Mouse (Mus musculus): ENCODE results near the gene Nuak2.

Gene Nuak2

DNA sequence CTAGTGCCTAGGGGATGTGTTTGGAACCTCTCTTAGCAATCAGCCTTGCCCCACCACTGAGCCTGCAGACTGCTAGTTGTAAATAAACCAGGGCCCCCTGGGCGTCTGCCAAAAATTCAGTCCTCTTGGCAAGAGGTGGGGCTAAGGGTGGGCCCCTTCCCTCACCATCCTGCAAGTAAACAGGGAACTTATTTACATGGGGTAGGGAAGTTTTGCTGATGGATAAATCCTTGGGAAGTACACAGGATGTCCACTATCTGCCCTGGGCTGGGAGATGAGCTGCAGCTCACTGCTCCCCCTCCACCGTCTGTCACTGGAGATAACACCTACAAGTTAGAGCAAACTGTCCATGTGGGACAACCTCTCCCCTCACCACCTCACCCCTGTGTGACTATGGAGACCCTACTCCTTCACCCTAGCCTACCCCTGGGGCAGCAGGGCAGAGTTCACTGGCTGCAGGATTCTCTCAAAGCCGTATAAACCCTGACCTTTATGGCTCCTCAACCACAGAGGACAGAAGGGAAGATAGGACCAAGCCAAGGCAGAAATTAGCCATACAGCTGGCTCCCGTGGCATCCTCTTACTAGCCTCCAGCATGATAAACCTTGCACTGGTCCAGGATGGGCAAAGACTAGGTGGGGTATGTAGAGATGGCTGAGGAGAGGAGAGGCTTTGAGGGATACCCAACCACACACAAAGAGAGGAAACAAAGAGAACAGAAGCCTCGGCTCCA is 58.4 kb downstream of the Nuak2 start:
- no peak for DNase-seq (ENCODE audit: extremely low read depth, insufficient read length, low spot score)

DNA sequence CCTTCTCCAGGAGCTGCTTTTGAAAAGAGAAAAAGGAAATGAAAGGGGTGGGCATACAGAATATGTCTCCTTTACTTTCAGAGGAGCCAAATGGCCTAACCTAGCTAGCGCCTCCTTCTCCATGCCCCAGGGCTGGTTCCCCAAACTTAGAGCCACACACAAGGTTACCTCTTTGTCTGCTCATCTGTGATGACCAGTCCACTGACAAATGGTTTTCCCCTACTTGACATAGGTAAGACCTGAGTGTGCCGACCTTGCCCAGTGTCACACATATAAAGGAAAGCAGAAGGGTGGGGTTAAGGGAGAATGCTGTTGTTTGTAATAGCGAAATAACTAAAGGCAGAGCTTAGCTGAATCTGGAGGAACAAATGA is 58.9 kb downstream of the Nuak2 start:
- DNase-seq (ENCODE audit: extremely low read depth, insufficient read length, low spot score) = no peak

DNA sequence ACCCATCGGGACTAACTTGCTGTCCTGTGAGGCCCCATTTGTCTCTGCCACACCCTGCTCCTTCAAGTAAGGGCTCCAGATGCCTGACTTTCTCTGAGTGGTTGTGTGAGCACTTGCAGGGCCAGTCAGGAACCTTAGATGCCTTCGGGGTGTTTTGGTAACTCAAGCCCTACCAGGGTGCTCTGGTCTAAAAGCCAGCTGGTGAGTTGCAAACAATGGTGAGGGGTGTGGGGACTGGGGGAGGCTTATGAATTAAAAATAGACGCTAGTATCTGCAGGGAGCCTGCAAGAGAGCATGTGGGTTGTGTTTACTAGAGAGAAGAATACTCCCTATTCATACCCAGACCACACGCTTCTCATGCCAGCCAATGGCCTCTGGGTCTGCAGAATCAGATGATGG is 59.3 kb downstream of the Nuak2 start:
- DNase-seq (ENCODE audit: extremely low read depth, insufficient read length, low spot score) = no peak

DNA sequence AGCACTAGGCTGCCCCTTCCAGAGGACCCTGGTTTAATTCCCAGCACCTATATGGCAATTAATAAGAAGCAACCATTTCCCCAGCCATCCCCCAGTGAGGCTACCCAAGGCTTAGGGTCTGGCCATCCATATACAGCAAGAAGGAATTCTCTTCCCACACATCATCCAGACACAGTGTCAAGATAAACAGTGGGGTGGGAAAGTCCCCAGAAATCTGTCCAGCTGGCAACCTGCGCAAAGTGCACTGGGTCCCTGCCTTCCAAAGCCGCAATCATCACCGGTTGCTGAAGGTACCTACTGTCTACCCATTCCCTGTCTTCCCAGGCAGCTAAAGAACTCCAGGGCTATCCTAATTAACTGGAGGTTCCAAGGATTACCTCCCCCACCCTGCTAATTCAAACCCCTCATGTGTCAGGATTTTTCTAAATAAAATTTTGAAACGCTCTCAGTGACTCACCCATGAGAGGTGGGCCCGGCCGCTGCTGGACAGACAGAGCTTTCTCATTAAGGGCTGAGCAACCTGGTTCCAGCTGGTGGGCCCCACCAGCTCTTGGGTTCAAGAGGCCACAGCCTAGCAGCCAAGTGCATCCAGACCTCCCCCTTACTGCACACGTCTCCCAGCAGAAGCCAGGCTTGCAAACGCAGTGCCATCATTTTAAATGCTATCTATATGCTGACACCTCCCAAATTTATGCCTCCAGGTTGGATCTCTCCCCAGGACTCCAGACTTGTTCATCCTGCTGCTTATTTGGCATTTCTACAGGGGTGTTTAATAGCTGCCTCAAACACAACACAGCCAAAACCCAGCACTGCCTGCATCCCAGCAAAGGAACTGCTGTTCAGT is 60.5 kb downstream of the Nuak2 start:
- DNase-seq (ENCODE audit: extremely low read depth, insufficient read length, low spot score) = peak; percentile 30

DNA sequence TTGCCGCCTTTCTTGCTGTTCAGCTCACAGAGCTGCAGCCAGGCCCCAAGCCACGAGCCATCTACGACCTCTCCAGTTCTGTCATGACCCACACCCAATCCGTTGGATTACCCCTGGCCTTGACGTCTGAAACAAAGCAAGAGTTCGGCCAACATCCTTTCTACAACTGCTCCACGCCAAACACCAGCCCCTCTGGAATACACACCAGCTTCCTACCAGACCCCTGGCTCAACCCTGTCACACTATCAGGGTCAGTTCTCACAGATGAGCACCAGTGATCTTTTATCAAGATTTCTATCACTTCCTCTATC is 61.1 kb downstream of the Nuak2 start:
- no peak for DNase-seq (ENCODE audit: extremely low read depth, insufficient read length, low spot score)

DNA sequence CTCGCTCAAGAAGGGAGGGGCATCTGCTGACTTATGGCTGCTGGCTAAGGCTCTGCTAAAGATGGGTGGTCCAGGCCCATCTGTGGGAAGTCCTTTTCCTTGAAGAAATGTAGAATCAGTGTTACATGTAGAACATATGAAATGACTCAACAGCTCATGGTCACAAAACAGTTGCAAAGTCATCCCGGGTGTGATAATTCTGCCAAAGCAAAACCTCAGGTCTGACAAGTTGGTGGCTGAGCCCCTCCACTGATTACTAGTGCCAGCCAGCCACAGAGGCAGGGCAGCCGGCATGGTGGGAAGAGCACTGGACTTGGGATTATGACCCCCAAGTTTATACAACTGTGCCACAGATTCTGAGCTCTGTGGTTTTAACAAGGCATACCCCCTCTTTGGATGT is 61.9 kb downstream of the Nuak2 start:
- no peak for DNase-seq (ENCODE audit: extremely low read depth, insufficient read length, low spot score)

DNA sequence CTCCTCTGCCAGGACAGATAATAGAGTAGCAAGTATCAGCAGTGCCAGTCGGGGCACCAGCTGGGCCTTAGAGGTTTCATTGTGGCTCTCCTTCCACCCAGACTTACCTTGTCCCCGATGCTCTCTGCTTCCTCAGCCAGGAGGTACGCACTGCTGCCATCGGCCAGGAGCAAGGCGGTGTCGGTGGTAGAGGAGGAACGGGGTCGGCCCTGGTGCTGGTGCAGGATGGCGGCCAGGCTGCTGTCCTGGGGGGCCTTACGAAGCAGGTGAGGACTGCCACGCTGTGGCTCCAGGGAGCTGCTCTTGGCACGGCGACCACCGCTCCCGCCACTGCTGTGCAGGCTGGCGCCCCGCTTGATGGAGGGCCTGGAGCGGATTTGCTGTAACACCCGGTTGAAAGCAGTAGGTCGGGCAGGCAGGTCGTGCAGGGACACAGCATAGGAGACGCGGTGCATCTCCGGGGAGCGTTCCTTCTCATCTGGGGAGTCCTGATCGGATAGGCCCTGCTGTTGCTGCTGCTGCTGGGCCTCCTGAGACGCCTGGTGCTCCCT is 64.7 kb downstream of the Nuak2 start:
- DNase-seq (ENCODE audit: extremely low read depth, insufficient read length, low spot score) = no peak

DNA sequence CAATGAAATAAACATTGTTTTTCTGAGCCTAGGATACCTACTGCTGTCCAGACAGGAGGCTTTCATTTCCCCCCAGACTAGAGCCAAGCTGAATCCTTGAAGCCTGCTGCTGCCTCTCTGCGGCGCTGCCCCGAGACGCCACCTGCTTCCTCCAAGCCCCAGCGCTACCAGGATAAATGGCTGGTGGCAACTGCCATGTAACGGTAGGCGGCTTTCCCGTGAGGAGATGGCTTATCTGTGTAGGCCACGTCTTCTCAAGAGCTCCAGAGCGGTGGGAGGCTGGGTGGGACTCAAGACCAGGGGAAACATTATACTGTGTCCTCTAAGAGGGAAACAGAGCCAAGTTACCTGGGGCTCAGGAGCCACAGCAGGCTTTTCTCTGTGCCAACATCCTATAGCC is 66.0 kb downstream of the Nuak2 start:
- DNase-seq (ENCODE audit: extremely low read depth, insufficient read length, low spot score) = no peak
